Mouse (Mus musculus): Measurements from ENCODE around the gene Snrpg. TPM values are rescaled to one million over a fixed set of nuclear protein-coding genes. Genes with fewer than 3 reads are reported as not detected.
A peak's percentile ranks its signal among the peaks of the same experiment; 100 is the strongest.

The Snrpg gene
- polyA plus RNA-seq, 1 experiment from 2014 or later, result 261 TPM

GRCm38 (mm10) chr6:86400972-86401371 lies 29.9 kb downstream of the Snrpg start:
- no peaks in the 10 kb centered on the region for H3K27me3 ChIP-seq
- no peak for ATAC-seq (replicated peaks; ENCODE audit: insufficient number of reproducible peaks, insufficient read depth, low FRiP score, low read depth)
- H3K4me3 ChIP-seq, result peak overlapping the region; percentile 34
- peak overlapping the region; percentile 57 for H3K4me2 ChIP-seq
- H3K27ac ChIP-seq, result no peak overlapping the region
- H3K9ac ChIP-seq, result 0 out of 2 replicates have a peak overlapping the region, but pooled peaks have one; percentile 3
- 3% methylated on average over 9 of the region's 9 CpGs for WGBS
- peaks cover 17% of the 10 kb centered on the region for H3K4me1 ChIP-seq (replicated peaks)
- no peaks in the 10 kb centered on the region for H3K36me3 ChIP-seq
- no peaks in the 10 kb centered on the region for H3K9me3 ChIP-seq (replicated peaks)

GRCm38 (mm10) chr6:86402681-86403607 lies 31.8 kb downstream of the Snrpg start:
- ATAC-seq (replicated peaks; ENCODE audit: insufficient number of reproducible peaks, insufficient read depth, low FRiP score, low read depth), result no peak
- Histone ChIP-seq H3K4me3 (peak overlapping the region; percentile 94), H3K27me3 (no peaks in the 10 kb centered on the region), H3K4me1 (replicated peaks) (peaks cover 18% of the 10 kb centered on the region), H3K9me3 (replicated peaks) (no peaks in the 10 kb centered on the region), H3K4me2 (peak overlapping the region; percentile 66), H3K27ac (0 out of 2 replicates have a peak overlapping the region, but pooled peaks have one; percentile 100), H3K36me3 (no peaks in the 10 kb centered on the region; the same call in 1 of the 2 replicates), H3K9ac (peak overlapping the region; percentile 91; the same call in 1 of the 2 replicates)
- WGBS, result 34% methylated on average over 12 of the region's 12 CpGs

DNA sequence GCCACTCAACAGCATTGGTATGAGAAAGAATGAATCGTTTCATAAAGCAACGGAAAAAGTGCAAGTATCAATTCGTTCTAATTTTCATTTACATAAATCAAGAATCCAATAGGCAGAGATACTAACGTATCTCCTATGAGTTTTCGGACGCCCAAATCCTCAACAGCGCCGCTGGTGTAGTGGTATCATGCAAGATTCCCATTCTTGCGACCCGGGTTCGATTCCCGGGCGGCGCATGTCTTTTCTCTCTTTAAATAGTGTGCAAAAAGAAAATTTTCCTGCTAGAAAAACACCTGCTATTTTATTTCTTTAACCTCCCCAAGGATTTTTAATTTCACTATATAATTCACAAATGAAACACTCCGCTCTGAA lies 32.6 kb downstream of the Snrpg start:
- Histone ChIP-seq H3K4me1 (replicated peaks) (peaks cover 18% of the 10 kb centered on the region), H3K9me3 (replicated peaks) (no peaks in the 10 kb centered on the region), H3K36me3 (no peaks in the 10 kb centered on the region; the same call in 1 of the 2 replicates), H3K27ac (peak overlapping the region; percentile 100), H3K9ac (0 out of 2 replicates have a peak overlapping the region, but pooled peaks have one; percentile 91), H3K4me3 (peak overlapping the region; percentile 94), H3K27me3 (no peaks in the 10 kb centered on the region), H3K4me2 (peak overlapping the region; percentile 66)
- WGBS, result 1% methylated on average over 15 of the region's 15 CpGs
- peak; percentile 43; the same call in 1 of the 2 replicates for ATAC-seq (replicated peaks; ENCODE audit: insufficient number of reproducible peaks, insufficient read depth, low FRiP score, low read depth)

DNA sequence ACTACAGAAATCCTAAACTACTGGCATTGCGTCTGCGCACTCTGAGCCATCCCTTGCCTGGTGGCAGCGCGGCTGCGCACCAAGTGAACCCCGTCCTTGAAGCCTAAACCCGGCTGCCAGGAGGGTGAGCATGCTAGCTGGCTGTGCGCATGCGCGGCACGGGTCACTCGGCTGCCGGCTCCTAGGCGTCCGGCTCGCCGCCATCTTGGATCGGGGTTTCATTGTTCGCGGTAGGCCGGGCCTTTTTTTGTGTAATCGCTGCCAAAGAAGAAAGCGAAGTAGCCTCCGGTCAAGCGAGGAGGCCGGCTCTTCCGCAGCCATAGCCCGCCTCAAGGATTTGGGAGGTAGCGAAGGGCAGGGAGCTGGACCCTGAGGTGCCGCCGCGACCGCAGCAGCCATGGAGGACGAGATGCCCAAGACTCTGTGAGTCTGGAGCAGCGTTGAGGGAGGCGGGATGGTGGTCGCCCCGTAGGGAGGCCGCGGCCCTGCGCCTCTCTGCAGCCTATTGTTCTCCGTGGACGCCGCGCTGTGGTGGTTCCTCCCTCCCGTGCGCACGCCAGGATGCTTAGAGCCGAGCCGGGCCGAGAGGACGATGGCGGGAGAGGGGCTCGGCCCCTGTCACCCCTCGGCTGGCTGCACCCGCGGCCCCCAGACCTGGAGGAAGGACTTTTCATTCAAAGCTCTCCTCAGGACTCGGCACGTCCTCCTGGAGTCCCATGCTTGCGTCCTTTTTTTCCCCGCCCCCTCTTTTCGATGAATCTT lies 33.2 kb downstream of the Snrpg start, which contains the start of gene Tia1:
Gene Tia1 (plus strand): TSS at position 120 of the 762 bp plus-strand sequence.
- Histone ChIP-seq H3K36me3 (no peaks in the 10 kb centered on the region; the same call in 1 of the 2 replicates), H3K4me1 (replicated peaks) (peaks cover 18% of the 10 kb centered on the region), H3K9ac (peak within 1 kb of the TSS; percentile 91), H3K27me3 (no peaks in the 10 kb centered on the region), H3K9me3 (replicated peaks) (no peaks in the 10 kb centered on the region), H3K4me3 (peak within 1 kb of the TSS; percentile 94), H3K4me2 (peak within 1 kb of the TSS; percentile 66), H3K27ac (peak within 1 kb of the TSS; percentile 100)
- ATAC-seq (replicated peaks; ENCODE audit: insufficient number of reproducible peaks, insufficient read depth, low FRiP score, low read depth), result peak; percentile 95
- under 1% methylated on average over 62 of the region's 62 CpGs for WGBS

GRCm38 (mm10) chr6:86404996-86405395 lies 33.9 kb downstream of the Snrpg start:
- Histone ChIP-seq H3K27ac (peak overlapping the region; percentile 100), H3K4me1 (replicated peaks) (peaks cover 18% of the 10 kb centered on the region), H3K9me3 (replicated peaks) (no peaks in the 10 kb centered on the region), H3K9ac (peak overlapping the region; percentile 91), H3K27me3 (no peaks in the 10 kb centered on the region), H3K36me3 (no peaks in the 10 kb centered on the region; the same call in 1 of the 2 replicates), H3K4me2 (peak overlapping the region; percentile 66), H3K4me3 (peak overlapping the region; percentile 94)
- no peak for ATAC-seq (replicated peaks; ENCODE audit: insufficient number of reproducible peaks, insufficient read depth, low FRiP score, low read depth)
- WGBS, result 1% methylated on average over 11 of the region's 11 CpGs

DNA sequence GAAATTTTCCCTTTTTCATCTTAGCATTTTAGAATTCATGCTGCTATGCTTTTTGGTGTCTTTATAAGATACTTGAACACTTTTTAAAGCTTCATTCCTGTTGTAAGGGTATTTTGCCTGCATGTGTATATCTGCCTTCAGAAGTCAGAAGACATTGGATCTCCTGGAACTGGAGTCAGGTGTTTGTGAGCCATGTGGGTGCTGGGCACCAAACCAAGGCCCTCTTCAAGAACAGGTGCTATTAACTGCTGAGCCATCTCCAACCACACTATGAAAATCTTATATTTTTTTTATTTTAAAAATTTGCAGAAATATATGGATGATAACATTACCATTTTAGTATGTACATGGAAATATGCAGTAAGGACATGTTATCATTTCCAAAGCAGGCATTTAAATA lies 35.2 kb downstream of the Snrpg start:
- H3K9ac ChIP-seq, result no peak overlapping the region
- no peak for ATAC-seq (replicated peaks; ENCODE audit: insufficient number of reproducible peaks, insufficient read depth, low FRiP score, low read depth)
- H3K36me3 ChIP-seq, result no peaks in the 10 kb centered on the region; the same call in 1 of the 2 replicates
- no peak overlapping the region for H3K4me3 ChIP-seq
- no peaks in the 10 kb centered on the region for H3K27me3 ChIP-seq
- peaks cover 14% of the 10 kb centered on the region for H3K4me1 ChIP-seq (replicated peaks)
- H3K27ac ChIP-seq, result no peak overlapping the region
- no peaks in the 10 kb centered on the region for H3K9me3 ChIP-seq (replicated peaks)
- peak overlapping the region; percentile 66; the same call in 1 of the 2 replicates for H3K4me2 ChIP-seq

DNA sequence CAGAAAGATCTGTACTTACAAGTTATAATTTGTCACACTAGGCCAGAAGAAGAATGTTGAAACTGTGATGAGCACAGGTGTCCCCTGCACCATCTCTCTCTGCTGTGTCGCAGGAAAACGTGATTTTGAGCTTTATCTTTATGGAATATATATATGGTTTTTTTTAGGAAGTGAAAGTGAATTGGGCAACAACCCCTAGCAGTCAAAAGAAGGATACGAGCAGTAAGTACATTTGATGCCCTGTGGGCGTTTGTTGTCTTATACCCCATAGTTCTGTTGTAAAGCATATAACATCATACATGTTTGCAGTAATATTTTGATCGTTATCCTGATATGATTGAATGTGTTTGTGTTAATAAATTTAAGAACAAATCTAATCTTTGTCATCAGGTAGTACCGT lies 47.6 kb downstream of the Snrpg start:
- 91% methylated on average over 6 of the region's 6 CpGs for WGBS
- ATAC-seq (replicated peaks; ENCODE audit: insufficient number of reproducible peaks, insufficient read depth, low FRiP score, low read depth), result no peak
- H3K27ac ChIP-seq, result no peak overlapping the region
- no peaks in the 10 kb centered on the region for H3K4me1 ChIP-seq (replicated peaks)
- no peak overlapping the region for H3K4me2 ChIP-seq
- H3K27me3 ChIP-seq, result no peaks in the 10 kb centered on the region
- H3K9me3 ChIP-seq (replicated peaks), result no peaks in the 10 kb centered on the region
- H3K9ac ChIP-seq, result no peak overlapping the region
- H3K36me3 ChIP-seq, result peaks cover 76% of the 10 kb centered on the region
- H3K4me3 ChIP-seq, result no peak overlapping the region

GRCm38 (mm10) chr6:86419239-86419638 lies 48.1 kb downstream of the Snrpg start:
- Histone ChIP-seq H3K9me3 (replicated peaks) (no peaks in the 10 kb centered on the region), H3K27me3 (no peaks in the 10 kb centered on the region), H3K36me3 (peaks cover 77% of the 10 kb centered on the region), H3K27ac (no peak overlapping the region), H3K9ac (no peak overlapping the region), H3K4me1 (replicated peaks) (no peaks in the 10 kb centered on the region), H3K4me2 (no peak overlapping the region), H3K4me3 (no peak overlapping the region)
- no peak for ATAC-seq (replicated peaks; ENCODE audit: insufficient number of reproducible peaks, insufficient read depth, low FRiP score, low read depth)
- 81% methylated on average over 3 of the region's 3 CpGs for WGBS

GRCm38 (mm10) chr6:86420491-86420890 lies 49.4 kb downstream of the Snrpg start:
- Histone ChIP-seq H3K4me1 (replicated peaks) (no peaks in the 10 kb centered on the region), H3K36me3 (peaks cover 81% of the 10 kb centered on the region), H3K9me3 (replicated peaks) (no peaks in the 10 kb centered on the region), H3K9ac (no peak overlapping the region), H3K27ac (no peak overlapping the region), H3K4me2 (no peak overlapping the region), H3K27me3 (no peaks in the 10 kb centered on the region), H3K4me3 (no peak overlapping the region)
- ATAC-seq (replicated peaks; ENCODE audit: insufficient number of reproducible peaks, insufficient read depth, low FRiP score, low read depth), result no peak
- 76% methylated on average over 6 of the region's 6 CpGs for WGBS

- H3K4me1 ChIP-seq (replicated peaks), result no peaks in the 10 kb centered on the region
- H3K27me3 ChIP-seq, result no peaks in the 10 kb centered on the region
- no peaks in the 10 kb centered on the region for H3K9me3 ChIP-seq (replicated peaks)
- H3K36me3 ChIP-seq, result peaks cover 74% of the 10 kb centered on the region
- H3K9ac ChIP-seq, result no peak within 1 kb of the TSS
- H3K4me2 ChIP-seq, result no peak within 1 kb of the TSS
- no peak within 1 kb of the TSS for H3K27ac ChIP-seq
- 95% methylated on average over 1 of the region's 1 CpGs for WGBS
- no peak for ATAC-seq (replicated peaks; ENCODE audit: insufficient number of reproducible peaks, insufficient read depth, low FRiP score, low read depth)
- no peak within 1 kb of the TSS for H3K4me3 ChIP-seq
These were observed 55.3 kb downstream of the Snrpg start, which contains the start of gene Gm44790 for GRCm38 (mm10) chr6:86426358-86426757. Gene Gm44790, plus strand, starts transcription at chr6:86426658.
